7 mouse cellular contexts compared by ENCODE assay signal in genomic region chr1:95668253-95668805, GRCm38 (mm10). TPM values are rescaled to one million over a fixed set of nuclear protein-coding genes. Genes with fewer than 3 reads are reported as not detected.
A peak's percentile ranks its signal among the peaks of the same experiment; 100 is the strongest.
DNase-seq lines count a peak whose midpoint lies in the region; ATAC-seq lines count a peak whose summit lies in the region.

No protein-coding gene starts in this region.

- H3K9me3 ChIP-seq in forebrain, embryonic 10.5 days, result no peaks in the 10 kb centered on the region
- no peaks in the 10 kb centered on the region for H3K9me3 ChIP-seq in hindbrain, embryonic 14.5 days (ENCODE audit: control insufficient read depth, low read length)
- no peaks in the 10 kb centered on the region for H3K9me3 ChIP-seq in midbrain, embryonic 15.5 days

- H3K36me3 ChIP-seq in forebrain, embryonic 10.5 days (replicated peaks), result no peaks in the 10 kb centered on the region
- H3K36me3 ChIP-seq in hindbrain, embryonic 14.5 days (replicated peaks; ENCODE audit: control insufficient read depth, insufficient read depth), result no peaks in the 10 kb centered on the region
- no peaks in the 10 kb centered on the region for H3K36me3 ChIP-seq in midbrain, embryonic 15.5 days (replicated peaks)

- ATAC-seq in hindbrain, embryonic 14.5 days (ENCODE audit: low FRiP score), result no peak
- ATAC-seq in midbrain, embryonic 15.5 days (replicated peaks), result no peak

- H3K4me3 ChIP-seq in forebrain, embryonic 10.5 days, result peak overlapping the region; percentile 66
- H3K4me3 ChIP-seq in hindbrain, embryonic 14.5 days (replicated peaks; ENCODE audit: low read length), result peak overlapping the region; percentile 61
- H3K4me3 ChIP-seq in midbrain, embryonic 15.5 days, result peak overlapping the region; percentile 73

- 5% methylated on average over 6 of the region's 6 CpGs for WGBS in forebrain, embryonic 10.5 days
- 4% methylated on average over 6 of the region's 6 CpGs for WGBS in hindbrain, embryonic 14.5 days
- under 1% methylated on average over 6 of the region's 6 CpGs for WGBS in midbrain, embryonic 15.5 days

- H3K4me2 ChIP-seq in hindbrain, embryonic 14.5 days (replicated peaks), result peak overlapping the region; percentile 85
- peak overlapping the region; percentile 84 for H3K4me2 ChIP-seq in midbrain, embryonic 15.5 days

- DNase-seq in thymus, postnatal 0 days (ENCODE audit: low spot score), result peak; percentile 14
- DNase-seq in thymus, adult 18-20 months, result no peak
- peak; percentile 29 for DNase-seq in forebrain, embryonic 10.5 days (ENCODE audit: extremely low spot score, low spot score)
- peak; percentile 33 for DNase-seq in hindbrain, embryonic 14.5 days (ENCODE audit: low spot score)
- no peak for DNase-seq in frontal cortex, postnatal 36 days (ENCODE audit: low spot score in 2 of 2)
- DNase-seq in right cerebral cortex, postnatal 36 days (ENCODE audit: low spot score in 2 of 2), result no peak

- H3K4me1 ChIP-seq in forebrain, embryonic 10.5 days, result peaks cover 25% of the 10 kb centered on the region
- H3K4me1 ChIP-seq in hindbrain, embryonic 14.5 days (replicated peaks; ENCODE audit: control insufficient read depth, insufficient read depth, low read length), result peaks cover 13% of the 10 kb centered on the region
- H3K4me1 ChIP-seq in midbrain, embryonic 15.5 days, result peaks cover 17% of the 10 kb centered on the region

- peak overlapping the region; percentile 87 for H3K9ac ChIP-seq in hindbrain, embryonic 14.5 days
- peak overlapping the region; percentile 81 for H3K9ac ChIP-seq in midbrain, embryonic 15.5 days

- H3K27me3 ChIP-seq in forebrain, embryonic 10.5 days (ENCODE audit: poor library complexity, severe bottlenecking), result peaks cover 19% of the 10 kb centered on the region
- H3K27me3 ChIP-seq in hindbrain, embryonic 14.5 days (ENCODE audit: control insufficient read depth, insufficient read depth, low read length), result no peaks in the 10 kb centered on the region
- H3K27me3 ChIP-seq in midbrain, embryonic 15.5 days (replicated peaks), result no peaks in the 10 kb centered on the region

- H3K27ac ChIP-seq in forebrain, embryonic 10.5 days, result peak overlapping the region; percentile 83
- peak overlapping the region; percentile 87 for H3K27ac ChIP-seq in hindbrain, embryonic 14.5 days
- peak overlapping the region; percentile 91 for H3K27ac ChIP-seq in midbrain, embryonic 15.5 days

RNA-seq across cellular contexts. Expression of gene St8sia4, which starts 1.0 kb away (rescaled TPM):
- 12.2 and 13.0 TPM in 2 replicates for polyA plus RNA-seq in thymus, postnatal 0 days (2015; fragmentation: Nextera tagmentation; extraction: Ambion mirVana)
- polyA plus RNA-seq in forebrain, embryonic 10.5 days (2016; fragmentation: Nextera tagmentation; extraction: Ambion mirVana), result 5.6 and 6.2 TPM in 2 replicates
- polyA plus RNA-seq in hindbrain, embryonic 14.5 days (2014; fragmentation: Nextera tagmentation; extraction: Ambion mirVana), result 50.2 and 56.0 TPM in 2 replicates
- 37.6 and 42.2 TPM in 2 replicates for polyA plus RNA-seq in midbrain, embryonic 15.5 days (2015; fragmentation: Nextera tagmentation; extraction: Ambion mirVana)

Comparison
In these comparisons a context has a peak if more than half of its experiments do, and no peak if none do; other contexts are left out.
1. DNase-seq: peak in thymus, postnatal 0 days (single experiment), forebrain, embryonic 10.5 days (single experiment) and hindbrain, embryonic 14.5 days (single experiment); none in thymus, adult 18-20 months (0 of 2), frontal cortex, postnatal 36 days (0 of 2) and right cerebral cortex, postnatal 36 days (0 of 2).
2. Peak in every context shown above with its lines, with median percentiles within 50 percentile points of each other: H3K27ac ChIP-seq and H3K4me3 ChIP-seq.